Mouse (Mus musculus): ENCODE results near the gene Bbs2. TPM values are rescaled to one million over a fixed set of nuclear protein-coding genes. Genes with fewer than 3 reads are reported as not detected.

Gene Bbs2
- polyA plus RNA-seq, 1 experiment from 2014 or later, result 18.1 TPM

DNA sequence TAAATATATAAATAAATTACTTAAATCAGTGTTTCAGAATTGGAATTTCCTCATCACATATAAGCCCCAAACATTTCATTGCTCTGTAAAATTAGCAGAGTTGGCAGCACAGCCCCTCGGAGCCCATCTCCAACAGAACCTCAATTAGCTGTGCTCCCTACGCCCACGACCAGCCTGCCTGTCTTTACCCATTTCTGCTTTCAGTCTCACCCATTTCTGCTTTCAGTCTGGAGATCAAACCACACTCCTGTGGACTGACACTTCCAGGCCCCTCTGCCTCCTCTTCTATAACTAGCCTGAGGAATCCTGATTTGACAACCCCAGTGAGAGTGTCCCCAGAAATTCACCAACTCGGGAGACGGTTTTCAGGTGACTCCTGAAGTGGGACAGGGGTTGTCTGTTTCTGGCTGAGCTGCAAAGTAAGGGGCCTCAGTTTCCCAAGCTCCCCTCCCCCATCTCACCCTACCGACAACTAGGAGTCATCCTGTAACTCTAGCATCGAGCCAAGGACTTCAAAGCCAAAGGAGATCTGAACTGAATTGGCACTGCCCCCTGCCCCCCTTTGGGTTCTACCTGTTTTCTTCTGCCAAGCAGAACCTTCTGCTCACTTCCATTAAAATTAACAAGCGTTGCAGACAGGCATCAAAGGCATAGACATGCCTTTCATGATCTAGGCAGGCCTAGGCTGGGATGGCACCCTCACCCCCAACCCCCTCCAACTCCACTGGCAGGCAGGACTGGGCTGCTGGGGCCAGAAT is 24.2 kb upstream of the Bbs2 start:
- H3K27me3 ChIP-seq, result no peaks in the 10 kb centered on the region
- no peak overlapping the region for H3K4me3 ChIP-seq (replicated peaks)
- H3K4me1 ChIP-seq, result peaks cover 45% of the 10 kb centered on the region
- no peak for ATAC-seq (ENCODE audit: low FRiP score)
- whole genome bisulfite sequencing, result 56% methylated on average over 8 of the region's 8 CpGs
- H3K9ac ChIP-seq, result no peak overlapping the region
- no peaks in the 10 kb centered on the region for H3K9me3 ChIP-seq
- H3K27ac ChIP-seq, result peak overlapping the region; percentile 50; the same call in 1 of the 2 replicates
- no peak overlapping the region for H3K4me2 ChIP-seq
- H3K36me3 ChIP-seq (replicated peaks), result no peaks in the 10 kb centered on the region

DNA sequence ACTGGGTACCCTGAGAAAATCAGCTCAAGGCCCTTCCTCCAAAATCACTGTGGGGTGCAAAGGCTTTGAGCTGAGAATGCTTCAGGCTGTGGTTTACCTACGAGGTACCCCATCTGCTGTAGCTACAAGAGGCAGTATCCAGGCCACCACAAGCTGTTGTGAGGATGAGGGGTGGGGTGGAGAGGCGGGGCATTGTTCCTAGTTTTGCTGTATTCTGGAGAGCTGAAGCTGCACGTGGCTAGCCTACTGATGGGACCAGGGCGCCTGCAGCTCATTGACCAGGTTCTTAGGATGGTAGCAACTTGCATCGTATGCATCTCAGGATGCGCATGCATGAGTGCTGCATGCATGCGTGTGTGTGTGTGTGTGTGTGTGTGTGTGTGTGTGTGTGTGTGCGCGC is 22.9 kb upstream of the Bbs2 start:
- no peak for ATAC-seq (ENCODE audit: low FRiP score)
- no peak overlapping the region for H3K4me2 ChIP-seq
- H3K4me1 ChIP-seq, result peaks cover 43% of the 10 kb centered on the region
- no peaks in the 10 kb centered on the region for H3K27me3 ChIP-seq
- 71% methylated on average over 9 of the region's 9 CpGs for whole genome bisulfite sequencing
- H3K9ac ChIP-seq, result no peak overlapping the region
- peak overlapping the region; percentile 75 for H3K27ac ChIP-seq
- no peak overlapping the region for H3K4me3 ChIP-seq (replicated peaks)
- H3K9me3 ChIP-seq, result no peaks in the 10 kb centered on the region
- no peaks in the 10 kb centered on the region for H3K36me3 ChIP-seq (replicated peaks)

DNA sequence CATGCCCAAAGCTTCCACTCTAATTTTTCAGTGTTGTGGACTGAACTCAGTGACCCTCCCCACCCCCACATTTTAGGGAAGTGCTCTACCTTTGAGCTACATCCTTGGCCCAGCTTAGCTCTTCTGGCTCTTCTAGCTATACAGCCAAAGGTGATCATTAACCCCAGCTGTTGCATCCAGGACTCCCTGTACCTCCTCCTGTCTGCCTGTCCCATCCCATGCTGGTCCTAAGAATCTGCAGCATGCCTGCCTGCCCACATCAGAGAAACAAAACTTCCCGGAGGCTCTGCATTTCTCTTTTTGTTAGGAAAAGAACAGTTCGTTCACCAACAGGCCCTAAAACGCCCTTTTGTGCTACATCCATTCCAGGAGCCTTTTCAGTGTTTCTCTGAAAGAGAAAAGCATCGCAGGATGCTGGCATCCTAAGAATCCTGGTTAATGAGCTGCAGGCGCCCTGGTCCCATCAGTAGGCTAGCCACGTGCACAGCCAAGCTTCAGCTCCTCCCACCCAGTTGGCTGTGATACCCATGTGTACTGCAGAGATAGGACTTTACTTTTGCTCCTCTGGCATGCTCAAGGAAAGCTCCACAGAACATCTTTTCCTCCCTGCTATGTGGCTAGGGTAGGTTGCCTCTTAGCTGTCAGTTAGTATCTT is 20.2 kb upstream of the Bbs2 start:
- peaks cover 43% of the 10 kb centered on the region for H3K4me1 ChIP-seq
- no peaks in the 10 kb centered on the region for H3K27me3 ChIP-seq
- H3K9me3 ChIP-seq, result no peaks in the 10 kb centered on the region
- ATAC-seq (ENCODE audit: low FRiP score), result peak; percentile 94
- H3K9ac ChIP-seq, result 0 out of 2 replicates have a peak overlapping the region, but pooled peaks have one; percentile 12
- H3K4me2 ChIP-seq, result peak overlapping the region; percentile 36
- H3K4me3 ChIP-seq (replicated peaks), result 0 out of 2 replicates have a peak overlapping the region, but pooled peaks have one; percentile 1
- 1% methylated on average over 6 of the region's 6 CpGs for WGBS
- no peaks in the 10 kb centered on the region for H3K36me3 ChIP-seq (replicated peaks)
- H3K27ac ChIP-seq, result peak overlapping the region; percentile 97

DNA sequence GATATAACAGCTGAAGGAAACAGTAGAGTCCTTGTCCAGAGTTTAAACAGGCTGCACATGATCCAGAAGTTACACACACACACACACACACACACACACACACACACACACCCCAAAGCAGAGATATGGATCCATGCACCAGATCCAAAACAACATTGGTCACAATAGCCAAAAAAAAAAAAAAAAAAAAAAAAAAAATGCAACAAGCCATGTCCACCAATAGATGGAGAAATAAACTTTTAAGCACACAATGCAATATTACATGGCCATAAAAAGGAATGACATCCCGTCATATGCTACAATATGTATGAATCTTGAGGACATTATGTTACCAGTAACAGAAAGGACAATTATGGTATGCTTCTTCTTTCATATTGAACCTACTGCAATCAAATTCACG is 15.2 kb upstream of the Bbs2 start:
- Histone ChIP-seq H3K4me3 (replicated peaks) (no peak overlapping the region), H3K36me3 (replicated peaks) (no peaks in the 10 kb centered on the region), H3K4me1 (peaks cover 16% of the 10 kb centered on the region), H3K9me3 (no peaks in the 10 kb centered on the region), H3K27ac (no peak overlapping the region), H3K27me3 (no peaks in the 10 kb centered on the region), H3K9ac (no peak overlapping the region), H3K4me2 (no peak overlapping the region)
- ATAC-seq (ENCODE audit: low FRiP score), result no peak
- 90% methylated on average over 2 of the region's 2 CpGs for WGBS

DNA sequence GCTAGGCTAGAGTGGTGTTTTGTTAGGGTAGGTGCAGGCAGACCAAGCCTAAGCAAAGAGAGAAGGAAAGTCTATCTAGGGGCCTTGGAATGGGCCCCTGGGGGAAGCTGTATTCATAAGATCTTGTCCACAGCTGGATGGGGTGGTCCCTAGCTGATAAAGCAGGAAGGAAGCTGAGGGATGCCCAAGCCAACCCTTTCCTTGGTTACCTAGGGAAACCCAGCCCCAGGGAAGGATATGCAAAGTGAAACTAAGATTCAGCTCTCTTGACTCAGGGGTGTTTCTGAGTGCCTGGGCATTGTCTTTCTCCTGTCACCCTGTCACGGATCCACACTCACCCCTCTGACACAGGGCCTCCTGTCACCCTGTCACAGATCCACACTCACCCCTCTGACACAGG is 14.7 kb upstream of the Bbs2 start:
- 78% methylated on average over 1 of the region's 1 CpGs for WGBS

DNA sequence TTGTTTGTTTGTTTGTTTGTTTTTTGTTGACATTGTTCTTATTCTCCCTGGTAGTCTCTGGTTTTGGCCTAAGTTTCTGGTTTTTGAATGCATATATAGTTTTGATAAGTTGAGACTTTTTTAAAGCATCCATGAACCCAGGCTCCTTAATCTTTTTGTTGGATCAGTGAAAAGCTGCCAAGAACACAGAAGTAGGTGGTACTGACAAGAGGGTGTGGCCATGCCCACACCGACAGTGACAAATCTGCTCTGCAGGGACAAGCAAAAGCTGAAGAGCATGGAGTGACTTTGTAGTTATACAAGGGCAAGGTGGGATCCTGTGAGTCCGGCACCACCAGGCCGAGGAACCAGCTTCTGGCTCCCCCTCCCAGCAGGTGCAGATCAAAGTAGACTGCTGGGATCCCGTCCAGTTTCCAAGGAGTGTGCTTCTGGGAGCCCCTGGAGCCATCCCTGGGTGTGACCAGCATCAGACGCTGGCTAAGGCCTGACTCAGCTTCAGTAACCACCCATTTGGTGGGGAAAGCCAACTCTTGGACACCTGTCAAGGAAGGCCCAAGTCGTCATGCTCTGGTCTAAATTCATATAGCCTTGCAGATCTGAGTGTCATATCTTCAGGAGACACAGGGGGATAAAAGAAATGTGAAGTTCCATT is 11.9 kb upstream of the Bbs2 start:
- Histone ChIP-seq H3K4me2 (no peak overlapping the region), H3K4me3 (replicated peaks) (no peak overlapping the region), H3K27ac (no peak overlapping the region), H3K4me1 (no peaks in the 10 kb centered on the region), H3K9me3 (no peaks in the 10 kb centered on the region), H3K27me3 (no peaks in the 10 kb centered on the region), H3K36me3 (replicated peaks) (no peaks in the 10 kb centered on the region), H3K9ac (no peak overlapping the region)
- ATAC-seq (ENCODE audit: low FRiP score), result no peak
- WGBS, result 75% methylated on average over 6 of the region's 6 CpGs

More for the DNA sequence above, 14.7 kb upstream of the Bbs2 start:
- no peaks in the 10 kb centered on the region for H3K36me3 ChIP-seq (replicated peaks)
- H3K4me2 ChIP-seq, result no peak overlapping the region
- no peak overlapping the region for H3K27ac ChIP-seq
- no peak overlapping the region for H3K9ac ChIP-seq
- H3K9me3 ChIP-seq, result no peaks in the 10 kb centered on the region
- no peaks in the 10 kb centered on the region for H3K27me3 ChIP-seq
- ATAC-seq (ENCODE audit: low FRiP score), result no peak
- no peak overlapping the region for H3K4me3 ChIP-seq (replicated peaks)
- H3K4me1 ChIP-seq, result peaks cover 11% of the 10 kb centered on the region

DNA sequence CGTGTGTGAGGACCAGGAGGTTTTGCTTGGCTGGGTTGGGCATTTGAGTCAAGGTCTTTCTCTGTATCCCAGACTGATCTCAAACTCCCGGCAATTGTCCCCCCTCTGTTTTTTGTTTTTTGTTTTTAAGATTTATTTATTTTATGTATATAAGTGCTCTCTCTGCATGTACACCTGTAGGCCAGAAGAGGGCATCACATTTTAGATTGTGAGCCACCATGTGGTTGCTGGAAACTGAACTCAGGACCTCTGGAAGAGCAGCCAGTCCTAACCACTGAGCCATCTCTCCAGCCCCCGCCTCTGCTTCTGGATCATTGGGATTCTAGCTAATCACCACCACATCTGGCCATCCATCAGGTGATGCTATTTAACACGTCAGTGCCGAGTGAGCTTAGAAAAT is 11.1 kb upstream of the Bbs2 start:
- WGBS, result 85% methylated on average over 5 of the region's 5 CpGs

DNA sequence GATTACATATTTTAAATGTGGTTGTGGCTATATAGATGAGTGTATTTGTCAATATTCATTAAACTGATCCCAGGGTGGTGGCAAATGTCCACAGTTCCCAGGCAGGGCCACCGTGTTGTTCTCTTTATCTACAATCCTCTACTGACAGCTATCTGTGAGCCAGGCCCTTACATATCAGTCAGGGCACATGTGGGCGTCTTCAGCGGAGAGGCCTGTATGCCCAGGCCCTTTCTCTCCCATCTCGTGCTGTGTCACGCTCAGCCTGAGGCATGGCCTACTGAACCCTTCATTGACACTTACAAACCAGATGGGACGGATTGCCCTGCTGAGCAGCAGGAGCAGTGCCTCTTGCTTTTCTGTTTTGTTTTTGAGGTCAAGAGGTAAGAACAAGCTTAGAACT is 10.7 kb upstream of the Bbs2 start:
- Histone ChIP-seq H3K27me3 (no peaks in the 10 kb centered on the region), H3K9ac (no peak overlapping the region), H3K4me1 (no peaks in the 10 kb centered on the region), H3K27ac (no peak overlapping the region), H3K9me3 (no peaks in the 10 kb centered on the region), H3K4me2 (no peak overlapping the region), H3K36me3 (replicated peaks) (no peaks in the 10 kb centered on the region), H3K4me3 (replicated peaks) (no peak overlapping the region)
- WGBS, result 80% methylated on average over 6 of the region's 6 CpGs
- ATAC-seq (ENCODE audit: low FRiP score), result no peak

More for the DNA sequence above, 11.1 kb upstream of the Bbs2 start:
- Histone ChIP-seq H3K4me2 (no peak overlapping the region), H3K36me3 (replicated peaks) (no peaks in the 10 kb centered on the region), H3K9me3 (no peaks in the 10 kb centered on the region), H3K27ac (no peak overlapping the region), H3K9ac (no peak overlapping the region), H3K4me3 (replicated peaks) (no peak overlapping the region), H3K4me1 (no peaks in the 10 kb centered on the region), H3K27me3 (no peaks in the 10 kb centered on the region)
- ATAC-seq (ENCODE audit: low FRiP score), result no peak

DNA sequence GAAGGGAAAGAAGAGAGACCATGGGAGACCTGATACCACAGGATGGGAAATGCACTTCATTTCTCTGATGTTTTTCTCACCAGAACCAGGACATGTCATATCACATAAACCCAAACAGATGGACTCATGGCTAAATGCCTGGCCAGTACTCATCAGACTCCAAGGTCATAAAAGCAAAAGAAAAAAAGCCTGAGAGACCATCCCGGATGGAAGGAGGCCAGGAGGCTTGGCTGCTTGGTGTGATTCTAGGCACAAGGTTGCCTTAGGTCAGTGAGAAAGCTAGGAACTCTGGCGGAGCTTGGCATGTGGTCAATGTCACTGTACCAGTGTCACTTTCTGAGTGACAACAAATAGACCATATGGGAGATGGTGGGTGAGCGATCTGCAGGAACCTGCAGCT is 9.1 kb upstream of the Bbs2 start:
- Histone ChIP-seq H3K4me1 (no peaks in the 10 kb centered on the region), H3K27me3 (no peaks in the 10 kb centered on the region), H3K27ac (no peak overlapping the region), H3K9ac (no peak overlapping the region), H3K4me2 (no peak overlapping the region), H3K4me3 (replicated peaks) (no peak overlapping the region), H3K36me3 (replicated peaks) (no peaks in the 10 kb centered on the region), H3K9me3 (no peaks in the 10 kb centered on the region)
- 86% methylated on average over 3 of the region's 3 CpGs for WGBS
- ATAC-seq (ENCODE audit: low FRiP score), result no peak

DNA sequence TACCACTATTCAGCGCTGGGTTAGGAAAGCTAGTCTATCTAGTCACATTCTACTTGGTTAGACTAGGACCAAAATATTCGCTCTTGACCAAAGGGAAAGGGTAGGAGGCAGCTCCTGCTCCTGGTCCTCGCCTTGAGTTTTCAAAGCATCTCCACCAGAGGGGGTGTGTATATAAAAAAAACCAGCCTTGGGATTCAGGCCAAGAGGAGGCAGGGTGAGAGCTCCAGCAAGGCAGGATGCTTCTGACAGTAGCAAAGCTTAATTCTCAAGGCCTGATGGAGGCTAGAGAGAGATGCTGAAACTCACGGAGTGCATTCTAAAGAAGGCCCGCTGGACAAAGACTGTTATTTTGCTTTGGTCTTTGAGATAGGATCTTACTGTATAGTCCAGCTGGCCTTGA is 5.4 kb upstream of the Bbs2 start:
- 0 out of 2 replicates have a peak, but pooled peaks cover 8% of the 10 kb centered on the region for H3K27me3 ChIP-seq
- no peak overlapping the region for H3K4me2 ChIP-seq
- H3K36me3 ChIP-seq (replicated peaks), result no peaks in the 10 kb centered on the region
- ATAC-seq (ENCODE audit: low FRiP score), result no peak
- no peak overlapping the region for H3K4me3 ChIP-seq (replicated peaks)
- no peak overlapping the region for H3K27ac ChIP-seq
- H3K9me3 ChIP-seq, result no peaks in the 10 kb centered on the region
- WGBS, result 53% methylated on average over 5 of the region's 5 CpGs
- H3K9ac ChIP-seq, result no peak overlapping the region
- H3K4me1 ChIP-seq, result peaks cover under 1% of the 10 kb centered on the region

DNA sequence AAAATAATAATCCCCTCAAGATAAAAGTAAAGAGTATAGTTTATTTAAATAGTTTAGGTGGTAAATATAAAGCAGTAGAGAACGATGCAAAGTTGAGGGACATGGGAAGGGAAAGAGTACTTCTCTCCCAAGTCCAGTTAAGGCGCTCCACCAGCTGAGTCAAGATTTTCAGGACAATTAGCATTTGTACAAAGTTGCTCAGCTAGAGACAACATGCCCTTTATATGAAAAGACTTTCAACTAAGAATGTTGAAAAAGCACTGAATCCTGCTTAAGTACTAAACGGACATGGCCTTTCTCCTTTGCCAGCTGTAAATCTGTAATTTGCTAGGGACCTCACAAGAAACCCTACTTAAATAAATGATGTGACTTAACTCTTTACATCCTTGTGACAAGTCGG is 268 bp upstream of the Bbs2 start:
- ATAC-seq (ENCODE audit: low FRiP score), result no peak
- Histone ChIP-seq H3K9me3 (no peaks in the 10 kb centered on the region), H3K27ac (peak overlapping the region; percentile 98), H3K4me2 (peak overlapping the region; percentile 58), H3K9ac (peak overlapping the region; percentile 56; the same call in 1 of the 2 replicates), H3K27me3 (0 out of 2 replicates have a peak, but pooled peaks cover 8% of the 10 kb centered on the region), H3K4me1 (peaks cover 18% of the 10 kb centered on the region), H3K4me3 (replicated peaks) (peak overlapping the region; percentile 54), H3K36me3 (replicated peaks) (no peaks in the 10 kb centered on the region)
- 33% methylated on average over 4 of the region's 4 CpGs for WGBS

DNA sequence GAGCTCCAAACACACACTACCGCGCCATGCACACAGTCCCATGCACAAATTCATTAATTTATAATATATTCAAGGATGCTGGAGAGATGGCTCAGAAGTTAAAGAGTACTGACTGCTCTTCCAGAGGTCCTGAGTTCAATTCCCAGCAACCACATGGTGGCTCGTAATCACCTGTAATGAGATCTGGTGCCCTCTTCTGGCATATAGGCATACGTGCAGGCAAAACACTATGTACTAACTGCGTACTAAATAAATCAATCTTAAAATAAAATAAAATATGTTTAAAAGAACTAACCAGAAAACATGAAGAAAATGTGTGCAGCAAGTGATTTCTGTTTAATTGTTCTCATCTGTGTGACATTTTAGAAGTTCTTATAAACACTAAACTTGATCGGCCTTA is 4.4 kb downstream of the Bbs2 start:
- Histone ChIP-seq H3K4me3 (replicated peaks) (no peak overlapping the region), H3K36me3 (replicated peaks) (no peaks in the 10 kb centered on the region), H3K4me1 (peaks cover 18% of the 10 kb centered on the region), H3K9me3 (no peaks in the 10 kb centered on the region), H3K27me3 (no peaks in the 10 kb centered on the region), H3K4me2 (no peak overlapping the region), H3K27ac (no peak overlapping the region), H3K9ac (no peak overlapping the region)
- ATAC-seq (ENCODE audit: low FRiP score), result no peak
- WGBS, result 83% methylated on average over 6 of the region's 6 CpGs

All from forebrain, embryonic 12.5 days (tissue).